Mouse (Mus musculus) embryonic facial prominence, embryonic 10.5 days (tissue): Measurements from ENCODE around the gene Wdr45. TPM values are rescaled to one million over a fixed set of nuclear protein-coding genes. Genes with fewer than 3 reads are reported as not detected.
"Not testable (repeated sequence)": the region's sequence is repeated elsewhere in the genome, so short reads cannot be mapped to it uniquely, and the experiment has no call there.

Experiments used
- DNase-seq: peaks from one replicate; pipeline ENCODE4 v3.0.0-alpha.2; 2017; ENCODE audit warnings: low spot score
- H3K27ac ChIP-seq: fragments of 300-500 bp; sonication (generic); replicated peaks from 2 replicates; pipeline ENCODE4 v1.5.1; 2016; ENCODE audit warnings: mild to moderate bottlenecking
- H3K27me3 ChIP-seq: fragments of 300-500 bp; sonication (generic); replicated peaks from 2 replicates; pipeline ENCODE4 v1.6.1; 2016; ENCODE audit warnings: low read depth, mild to moderate bottlenecking; ENCODE audit not compliant: poor library complexity, severe bottlenecking
- H3K36me3 ChIP-seq: fragments of 300-500 bp; sonication (generic); replicated peaks from 2 replicates; pipeline ENCODE4 v1.6.1; 2016; ENCODE audit warnings: mild to moderate bottlenecking, moderate library complexity
- H3K4me1 ChIP-seq: fragments of 300-500 bp; sonication (generic); 2 replicates; pipeline ENCODE4 v1.6.1; 2016
- H3K4me3 ChIP-seq: fragments of 300-500 bp; sonication (generic); 2 replicates; pipeline ENCODE4 v1.5.1; 2016; ENCODE audit warnings: mild to moderate bottlenecking, moderate library complexity
- H3K9me3 ChIP-seq: fragments of 300-500 bp; sonication (generic); 2 replicates; pipeline ENCODE4 v1.6.1; 2016; ENCODE audit warnings: mild to moderate bottlenecking
- WGBS: fragments of 180-500 bp; shearing (Covaris S2); methylation state at CpG from one replicate; pipeline ENCODE4 v1.1.7; 2016; 5-methylcytosine and 5-hydroxymethylcytosine counted together
- polyA plus RNA-seq: library from polyadenylated mRNA; unstranded; fragments of >200 nt; fragmentation: Nextera tagmentation; extraction: Ambion mirVana; gene quantifications from 2 replicates; pipeline ENCODE4 v1.2.1, GENCODE M21; 2016

Gene Wdr45
- polyA plus RNA-seq, 1 experiment from 2014 or later, result 22.5 TPM

DNA sequence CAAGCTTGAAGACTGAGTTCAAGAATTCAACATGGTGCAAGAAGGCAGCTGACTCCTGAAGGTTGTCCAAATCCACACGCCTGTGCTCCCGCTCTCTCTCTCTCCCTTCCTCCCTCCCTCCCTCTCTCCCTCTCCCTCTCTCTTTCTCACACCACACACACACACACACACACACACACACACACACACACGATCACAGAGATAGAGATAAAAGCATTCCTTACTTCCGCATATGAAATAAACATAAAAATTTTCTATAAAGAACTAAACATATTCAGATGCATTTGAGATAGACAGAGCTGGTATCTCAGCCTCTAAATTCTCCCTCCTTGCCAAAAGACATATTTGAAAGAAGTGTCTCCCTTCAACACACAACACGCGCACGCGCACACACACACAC, 31.3 kb downstream of the Wdr45 start:
- Histone ChIP-seq H3K9me3 (no peaks in the 10 kb centered on the region), H3K27ac (no peak overlapping the region), H3K36me3 (no peaks in the 10 kb centered on the region), H3K4me1 (peaks cover 5% of the 10 kb centered on the region; the same call in 1 of the 2 replicates), H3K27me3 (no peaks in the 10 kb centered on the region), H3K4me3 (no peak overlapping the region)
- 93% methylated on average over 8 of the region's 8 CpGs for whole genome bisulfite sequencing
- DNase-seq, result no peak

DNA sequence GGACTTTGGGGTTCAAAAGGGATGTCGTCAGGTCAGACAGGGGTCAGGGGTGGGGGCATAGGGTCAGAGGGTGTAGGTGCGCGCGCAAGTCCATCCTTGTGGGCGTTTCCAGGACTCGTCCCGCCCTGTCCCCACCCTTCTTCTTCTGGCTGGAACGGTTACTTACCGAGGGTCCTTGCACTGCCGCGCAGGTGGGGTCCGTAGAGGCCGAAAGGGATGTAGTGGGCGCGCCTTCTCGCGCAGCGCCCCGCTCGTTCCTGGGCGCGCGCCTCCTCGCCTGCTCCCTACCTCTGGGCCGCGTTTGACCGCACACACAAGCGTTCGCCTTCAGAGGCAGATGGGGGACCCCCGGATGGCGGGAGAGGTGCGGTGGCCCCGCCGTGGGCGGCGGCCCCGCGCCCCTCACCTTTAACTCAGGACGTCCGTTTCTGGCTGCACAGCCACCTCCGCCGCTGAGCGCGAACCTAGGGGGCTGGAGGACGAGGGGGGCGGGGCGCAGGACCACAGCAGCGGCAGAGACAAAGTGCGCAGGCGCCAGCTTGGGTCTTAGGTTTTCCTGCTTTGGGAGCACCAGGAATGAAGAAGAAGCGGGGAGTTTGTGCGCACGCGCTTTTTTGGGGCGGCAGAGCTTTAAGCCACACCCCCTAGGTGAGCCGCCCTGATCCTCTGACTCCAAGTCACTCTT, 36.4 kb downstream of the Wdr45 start, which contains the start of gene Ccdc120:
Gene Ccdc120, minus strand, starts transcription at position 474 of the 685 bp plus-strand sequence.
- peak; percentile 89 for DNase-seq
- Histone ChIP-seq H3K27ac (peak within 1 kb of the TSS; percentile 86), H3K27me3 (no peaks in the 10 kb centered on the region), H3K4me1 (0 out of 2 replicates have a peak, but pooled peaks cover 3% of the 10 kb centered on the region), H3K36me3 (no peaks in the 10 kb centered on the region), H3K9me3 (no peaks in the 10 kb centered on the region), H3K4me3 (peak within 1 kb of the TSS; percentile 74)
- WGBS, result 10% methylated on average over 56 of the region's 56 CpGs

DNA sequence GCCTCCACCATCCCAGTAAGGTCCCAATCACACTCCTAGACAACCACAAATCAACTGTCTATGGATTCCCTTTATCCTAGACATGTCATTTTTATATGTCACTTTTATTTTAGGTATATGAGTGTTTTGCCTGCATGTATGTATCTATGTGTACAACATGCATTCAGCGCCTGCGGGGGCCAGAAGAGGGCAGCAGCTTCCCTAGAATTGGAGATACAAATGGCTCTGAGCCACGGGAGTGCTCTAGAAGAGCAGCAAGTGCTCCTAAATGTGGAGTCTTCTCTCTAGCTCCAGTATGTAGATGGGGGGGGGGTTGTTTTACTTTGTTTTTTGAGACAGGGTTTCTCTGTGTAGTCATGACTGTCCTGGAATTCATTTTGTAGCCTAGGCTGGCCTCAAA, 39.5 kb downstream of the Wdr45 start:
- H3K9me3 ChIP-seq, H3K4me1 ChIP-seq, H3K4me3 ChIP-seq, H3K27me3 ChIP-seq, H3K36me3 ChIP-seq, DNase-seq, H3K27ac ChIP-seq: not testable (repeated sequence)
- 16% methylated on average over 3 of the region's 3 CpGs for WGBS

DNA sequence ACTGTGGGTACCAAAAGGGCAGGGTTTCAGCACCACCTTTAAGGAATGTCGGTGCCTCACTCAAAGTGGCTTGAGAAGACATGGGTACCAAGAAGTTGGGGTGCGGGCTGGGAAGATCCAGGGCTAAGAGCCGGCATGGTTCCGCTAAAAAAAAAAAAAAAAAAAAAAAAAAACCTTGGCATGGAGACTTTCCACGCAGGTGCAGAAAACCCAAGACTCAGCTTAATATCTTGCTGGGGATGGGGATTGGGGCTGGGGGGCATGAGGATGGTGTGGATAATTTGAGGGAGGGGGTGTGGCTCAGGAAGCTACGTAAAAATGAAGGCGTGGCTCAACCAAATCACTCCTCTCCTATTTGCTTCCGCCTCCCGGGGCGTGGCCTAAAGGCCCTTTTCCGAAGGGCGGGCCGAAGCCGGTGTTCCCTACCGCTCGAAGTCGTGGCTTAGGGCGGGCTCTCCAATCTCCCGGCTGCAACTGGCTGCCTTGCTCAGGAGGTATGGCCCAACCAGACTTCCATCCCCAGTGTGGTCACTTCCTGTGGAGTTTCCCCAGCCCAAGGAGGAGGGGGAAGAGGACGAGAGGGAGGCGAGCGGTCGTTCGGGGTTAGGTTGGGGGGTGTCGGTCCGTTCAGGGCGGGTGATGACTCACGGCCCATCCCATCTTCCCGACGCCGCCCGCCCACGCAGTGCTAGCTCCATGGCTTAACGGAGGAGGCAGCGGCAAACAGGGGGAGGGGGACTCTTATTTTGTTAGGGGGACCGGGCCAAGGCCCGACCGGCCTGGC, 48.2 kb downstream of the Wdr45 start, which contains the start of gene Tfe3:
Gene Tfe3, plus strand, starts transcription at position 424 of the 784 bp plus-strand sequence.
- WGBS, result 19% methylated on average over 38 of the region's 38 CpGs
- H3K4me3 ChIP-seq, result peak within 1 kb of the TSS; percentile 76

DNA sequence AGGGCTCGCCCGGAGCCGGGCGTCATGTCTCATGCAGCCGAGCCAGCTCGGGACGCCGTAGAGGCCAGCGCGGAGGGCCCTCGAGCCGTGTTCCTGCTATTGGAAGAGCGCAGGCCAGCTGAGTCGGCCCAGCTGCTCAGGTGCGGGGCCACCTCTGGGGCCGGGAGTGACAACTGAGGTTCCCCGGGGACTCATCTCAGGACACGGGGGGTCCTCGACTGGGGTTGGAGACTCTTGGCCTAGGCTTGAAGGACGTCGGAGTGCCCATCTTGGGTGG, 48.7 kb downstream of the Wdr45 start:
- H3K9me3 ChIP-seq, result 0 out of 2 replicates have a peak, but pooled peaks cover 6% of the 10 kb centered on the region
- no peaks in the 10 kb centered on the region for H3K27me3 ChIP-seq
- no peak for DNase-seq
- H3K4me3 ChIP-seq, result peak overlapping the region; percentile 76
- H3K4me1 ChIP-seq, result peaks cover 27% of the 10 kb centered on the region
- WGBS, result 15% methylated on average over 21 of the region's 21 CpGs
- H3K27ac ChIP-seq, result peak overlapping the region; percentile 80
- H3K36me3 ChIP-seq, result peaks cover 20% of the 10 kb centered on the region

More for the DNA sequence above, 48.2 kb downstream of the Wdr45 start, which contains the start of gene Tfe3:
- peak; percentile 92 for DNase-seq
- Histone ChIP-seq H3K4me1 (peaks cover 27% of the 10 kb centered on the region), H3K27ac (peak within 1 kb of the TSS; percentile 80), H3K9me3 (0 out of 2 replicates have a peak, but pooled peaks cover 6% of the 10 kb centered on the region), H3K36me3 (peaks cover 15% of the 10 kb centered on the region), H3K27me3 (no peaks in the 10 kb centered on the region)

DNA sequence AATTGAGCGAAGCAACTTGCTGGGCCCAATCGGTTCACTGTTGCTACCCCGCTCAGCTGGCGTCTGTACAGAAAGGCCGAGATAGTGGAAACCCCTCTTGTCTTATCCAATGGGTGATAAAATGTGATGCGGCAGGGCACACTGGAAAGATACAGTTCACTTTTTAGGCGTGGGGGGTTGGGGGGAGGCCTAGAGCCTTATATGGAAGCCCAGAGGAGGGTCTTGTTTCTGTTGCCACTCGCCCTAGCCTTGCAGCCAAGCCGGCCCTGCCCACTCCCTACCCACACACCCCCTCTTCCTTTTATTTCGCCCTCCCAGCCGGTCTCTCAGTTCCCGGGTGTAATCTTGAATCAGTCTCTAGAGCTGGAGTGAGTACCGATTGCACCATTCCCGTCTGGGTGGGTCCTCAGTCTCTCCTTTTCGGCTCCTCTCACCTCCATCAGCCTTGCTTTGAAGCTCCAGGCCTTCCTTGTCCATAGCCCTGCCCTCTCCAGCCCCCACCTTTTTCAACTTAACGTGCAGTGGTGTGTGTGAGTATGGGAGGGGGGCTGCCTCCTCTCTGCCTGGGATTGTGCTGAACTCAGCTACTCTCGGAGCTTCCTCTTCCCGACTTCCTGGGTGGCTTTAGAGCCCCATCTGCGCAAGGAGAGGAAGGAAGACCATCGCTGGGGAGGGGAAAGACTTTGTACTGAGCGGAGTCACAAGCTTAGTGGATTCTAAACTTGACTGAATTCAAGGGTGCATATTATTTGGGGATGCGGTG, 49.7 kb downstream of the Wdr45 start:
- Histone ChIP-seq H3K27me3 (no peaks in the 10 kb centered on the region), H3K27ac (peak overlapping the region; percentile 35), H3K4me3 (peak overlapping the region; percentile 76), H3K36me3 (peaks cover 30% of the 10 kb centered on the region), H3K9me3 (0 out of 2 replicates have a peak, but pooled peaks cover 6% of the 10 kb centered on the region), H3K4me1 (peaks cover 27% of the 10 kb centered on the region)
- DNase-seq, result peak; percentile 48
- WGBS, result 15% methylated on average over 22 of the region's 22 CpGs

DNA sequence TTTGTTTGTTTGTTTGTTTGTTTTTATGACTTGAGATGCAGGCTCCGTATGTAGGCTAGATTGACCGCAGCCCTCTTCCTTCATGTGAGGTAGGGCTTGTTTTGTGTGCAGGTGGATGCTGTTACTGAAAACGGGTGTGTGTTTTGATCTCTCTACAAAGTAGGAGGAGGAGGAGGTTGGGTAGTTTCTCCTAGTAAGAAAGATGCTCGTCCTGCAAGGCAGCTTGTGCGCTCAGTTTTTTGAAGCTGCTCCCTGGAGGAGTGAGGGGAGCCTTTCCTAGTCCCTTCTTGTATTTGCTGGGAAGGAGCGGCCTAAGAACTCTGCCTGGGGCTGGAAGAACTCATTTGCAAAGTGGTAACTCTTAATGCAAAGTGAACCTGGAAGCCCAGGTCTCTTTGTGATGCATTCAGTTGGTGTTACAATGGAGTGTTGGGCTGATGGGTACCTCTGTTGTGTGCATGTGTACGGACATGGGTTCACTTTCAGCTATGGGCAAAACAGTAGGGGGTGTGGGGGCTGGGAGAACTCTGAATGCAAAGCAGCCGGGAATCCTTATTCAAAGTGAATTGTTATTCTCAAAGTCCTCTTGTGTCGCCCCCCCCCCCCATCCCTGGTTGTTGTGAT, 50.6 kb downstream of the Wdr45 start:
- DNase-seq, result no peak
- peaks cover 27% of the 10 kb centered on the region for H3K4me1 ChIP-seq

DNA sequence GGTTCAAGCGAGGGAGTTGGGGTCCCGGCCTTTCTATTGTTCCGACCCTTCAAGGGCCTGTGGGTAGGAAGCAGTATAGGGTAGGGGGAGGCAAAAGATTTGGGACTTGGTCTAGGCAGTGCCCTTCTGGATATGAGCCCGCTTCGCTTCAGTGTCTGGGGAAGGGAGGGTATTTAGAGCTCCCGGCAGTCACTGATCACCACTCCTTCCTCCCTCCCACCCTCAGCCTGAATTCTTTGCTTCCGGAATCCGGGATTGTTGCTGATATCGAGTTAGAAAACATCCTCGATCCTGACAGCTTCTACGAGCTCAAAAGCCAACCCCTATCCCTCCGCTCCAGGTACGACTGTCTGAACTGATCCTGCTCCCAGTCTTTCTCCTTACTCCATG, 51.1 kb downstream of the Wdr45 start:
- Histone ChIP-seq H3K27ac (no peak overlapping the region), H3K4me3 (peak overlapping the region; percentile 76), H3K4me1 (peaks cover 27% of the 10 kb centered on the region), H3K27me3 (no peaks in the 10 kb centered on the region), H3K9me3 (0 out of 2 replicates have a peak, but pooled peaks cover 6% of the 10 kb centered on the region), H3K36me3 (peaks cover 42% of the 10 kb centered on the region)
- no peak for DNase-seq
- 23% methylated on average over 13 of the region's 13 CpGs for WGBS

More for the DNA sequence above, 50.6 kb downstream of the Wdr45 start:
- H3K27me3 ChIP-seq, result no peaks in the 10 kb centered on the region
- H3K4me3 ChIP-seq, result peak overlapping the region; percentile 76
- 16% methylated on average over 9 of the region's 9 CpGs for WGBS
- 0 out of 2 replicates have a peak, but pooled peaks cover 6% of the 10 kb centered on the region for H3K9me3 ChIP-seq
- H3K36me3 ChIP-seq, result peaks cover 37% of the 10 kb centered on the region
- H3K27ac ChIP-seq, result no peak overlapping the region

DNA sequence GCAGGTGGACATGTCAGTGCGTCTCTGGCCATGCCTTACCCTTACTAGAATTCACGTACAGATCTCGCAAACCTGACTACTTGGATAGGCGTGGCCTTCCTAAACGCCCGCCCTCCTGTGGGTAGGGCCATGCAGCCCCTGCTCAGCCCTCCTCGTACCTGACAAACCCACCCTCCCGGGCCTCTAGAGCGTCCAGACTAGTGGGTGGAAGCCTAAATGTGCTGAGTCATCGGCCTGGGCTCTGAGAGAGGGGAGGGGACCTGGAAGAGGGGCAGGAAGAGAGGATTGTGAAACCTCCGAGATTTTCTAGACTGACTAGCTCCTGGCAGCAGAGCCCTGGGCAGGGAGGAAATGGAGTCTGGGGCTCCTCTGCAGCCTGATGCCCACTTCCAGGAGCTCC, 51.6 kb downstream of the Wdr45 start:
- peaks cover 47% of the 10 kb centered on the region for H3K36me3 ChIP-seq
- 0 out of 2 replicates have a peak, but pooled peaks cover 6% of the 10 kb centered on the region for H3K9me3 ChIP-seq
- H3K4me3 ChIP-seq, result peak overlapping the region; percentile 76
- DNase-seq, result peak; percentile 60
- peaks cover 27% of the 10 kb centered on the region for H3K4me1 ChIP-seq
- 24% methylated on average over 11 of the region's 11 CpGs for WGBS
- no peaks in the 10 kb centered on the region for H3K27me3 ChIP-seq
- H3K27ac ChIP-seq, result no peak overlapping the region

DNA sequence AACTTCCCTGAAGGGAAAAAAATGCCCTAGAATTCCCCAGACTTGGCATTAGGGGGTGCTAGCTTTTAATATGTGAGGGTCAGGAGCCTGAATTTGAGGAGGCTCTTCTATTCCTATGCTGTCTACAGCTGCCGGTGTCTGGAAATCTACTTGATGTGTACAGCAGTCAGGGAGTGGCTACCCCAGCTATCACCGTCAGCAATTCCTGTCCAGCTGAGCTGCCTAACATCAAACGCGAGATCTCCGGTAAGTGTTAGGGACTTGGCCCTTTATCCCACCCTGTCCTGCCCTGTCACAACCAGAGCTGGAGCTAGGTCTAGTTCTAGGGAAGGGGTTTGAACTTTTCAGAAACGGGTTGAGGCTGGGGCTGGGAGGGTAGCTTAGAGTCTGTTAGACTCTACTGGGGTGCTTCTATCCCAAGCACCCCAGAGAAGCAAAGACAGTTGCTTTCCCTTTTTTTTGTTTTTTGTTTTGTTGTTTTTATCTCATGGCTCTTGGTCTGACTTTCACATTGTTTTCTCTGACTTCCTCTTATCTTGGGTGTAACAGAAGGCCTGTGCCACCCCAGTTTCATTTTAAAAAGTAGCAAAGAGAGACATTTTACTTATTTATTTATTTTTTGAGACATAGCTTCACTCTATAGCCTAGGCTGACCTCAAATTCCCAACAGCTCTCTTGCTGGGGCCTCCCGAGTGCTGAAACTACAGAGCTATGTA, 55.3 kb downstream of the Wdr45 start:
- Histone ChIP-seq H3K36me3 (peaks cover 84% of the 10 kb centered on the region), H3K4me1 (peaks cover 17% of the 10 kb centered on the region), H3K27ac (no peak overlapping the region), H3K9me3 (no peaks in the 10 kb centered on the region), H3K4me3 (no peak overlapping the region), H3K27me3 (no peaks in the 10 kb centered on the region)
- DNase-seq, result no peak
- WGBS, result 88% methylated on average over 7 of the region's 7 CpGs

DNA sequence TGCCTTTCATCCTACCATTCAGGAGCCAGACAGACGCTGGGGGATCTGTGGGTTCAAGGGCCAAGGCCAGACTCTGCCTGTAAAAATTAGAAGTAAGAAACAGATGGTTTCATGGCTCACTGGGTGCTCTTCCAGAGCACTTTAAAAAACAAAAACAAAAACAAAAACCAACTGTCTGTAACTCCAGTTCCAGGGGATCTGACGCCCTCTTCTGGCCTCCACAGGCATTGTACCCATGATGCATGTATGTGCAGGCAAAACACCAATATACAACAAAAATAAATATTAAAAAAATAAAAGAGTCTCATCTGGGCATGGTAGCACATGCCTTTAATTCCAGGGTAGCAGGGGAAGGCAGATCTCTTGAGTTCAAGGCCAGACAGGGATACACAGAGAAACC, 58.6 kb downstream of the Wdr45 start:
- H3K4me1 ChIP-seq, result no peaks in the 10 kb centered on the region
- no peaks in the 10 kb centered on the region for H3K27me3 ChIP-seq
- no peaks in the 10 kb centered on the region for H3K9me3 ChIP-seq
- no peak for DNase-seq
- H3K4me3 ChIP-seq, result no peak overlapping the region
- 59% methylated on average over 2 of the region's 2 CpGs for WGBS
- no peak overlapping the region for H3K27ac ChIP-seq
- H3K36me3 ChIP-seq, result peaks cover 67% of the 10 kb centered on the region
